Mouse (Mus musculus): ENCODE data around the gene Xlr3a.
"Not testable (repeated sequence)": the region's sequence is repeated elsewhere in the genome, so short reads cannot be mapped to it uniquely, and the experiment has no call there.

Xlr3a gene

GRCm38 (mm10) chrX:73096941-73097508 lies at the start of gene Xlr3a:
TSS of gene Xlr3a (minus strand) at chrX:73097095.
- DNase-seq = peak; percentile 3

- DNase-seq = not testable (repeated sequence)
These were observed 46.3 kb upstream of the Xlr3a start for GRCm38 (mm10) chrX:73143218-73143618.

- not testable (repeated sequence) for DNase-seq
These were observed 26.2 kb upstream of the Xlr3a start for GRCm38 (mm10) chrX:73122859-73123829.

GRCm38 (mm10) chrX:73116747-73117146 lies 19.9 kb upstream of the Xlr3a start, which contains the start of gene Gm14685:
TSS of gene Gm14685 (plus strand) at chrX:73117047.
- DNase-seq = not testable (repeated sequence)

- DNase-seq = not testable (repeated sequence)
These were observed 14.4 kb downstream of the Xlr3a start, which contains the start of gene Xlr4a for GRCm38 (mm10) chrX:73082267-73083055. TSS of gene Xlr4a (minus strand) at chrX:73082478.

GRCm38 (mm10) chrX:73066765-73067312 lies 30.1 kb downstream of the Xlr3a start:
- not testable (repeated sequence) for DNase-seq

- DNase-seq = no peak
These were observed 32.5 kb downstream of the Xlr3a start, which contains the start of gene Pnma3 for GRCm38 (mm10) chrX:73064415-73064793. TSS of gene Pnma3 (plus strand) at chrX:73064787.

GRCm38 (mm10) chrX:73063512-73064414 lies 33.1 kb downstream of the Xlr3a start:
- DNase-seq = peak; percentile 19

GRCm38 (mm10) chrX:73062323-73062722 lies 34.6 kb downstream of the Xlr3a start:
- no peak for DNase-seq

- DNase-seq = no peak
These were observed 35.4 kb downstream of the Xlr3a start for GRCm38 (mm10) chrX:73061528-73061927.

GRCm38 (mm10) chrX:73053860-73054563 lies 42.9 kb downstream of the Xlr3a start:
- peak; percentile 91 for DNase-seq

GRCm38 (mm10) chrX:73039666-73040065 lies 57.2 kb downstream of the Xlr3a start:
- no peak for DNase-seq

GRCm38 (mm10) chrX:73038831-73039230 lies 58.1 kb downstream of the Xlr3a start:
- DNase-seq = no peak

GRCm38 (mm10) chrX:73037003-73037402 lies 59.9 kb downstream of the Xlr3a start, which contains the start of gene Pnma5:
TSS of gene Pnma5 (minus strand) at chrX:73037103.
- no peak for DNase-seq

Data from right cerebral cortex, adult 18-20 months (tissue).